ENCODE assay signal across 16 mouse cellular contexts in the genomic region with DNA sequence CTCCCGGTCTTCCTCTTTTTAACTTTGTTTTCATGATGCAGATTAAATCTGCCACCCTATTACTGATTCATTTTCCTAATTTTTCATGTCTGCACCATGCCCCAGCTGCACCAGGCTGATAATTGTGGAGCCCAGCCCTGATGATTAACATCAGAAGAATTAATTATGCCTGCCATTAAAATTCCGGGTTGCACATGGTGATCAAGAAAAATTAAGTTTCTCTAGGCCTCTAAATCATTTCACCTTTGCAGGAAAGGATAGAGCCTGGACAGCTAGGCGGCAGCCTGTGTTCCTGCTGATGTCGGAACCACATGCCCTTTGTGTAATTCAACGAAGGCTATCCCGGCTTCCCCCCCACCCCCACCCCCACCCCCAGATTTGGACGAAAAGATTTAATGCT.
DNase-seq lines count a peak whose midpoint lies in the region; ATAC-seq lines count a peak whose summit lies in the region.
"Had no signal": no experiment of that assay in that cellular context is flagged by ENCODE, and none has a peak within 500 bp of the region (broad histone marks: within the 10 kb centered on the region; RNA-seq: fewer than 3 reads in every experiment).

No protein-coding gene starts in this region.

- H3K27me3 ChIP-seq in midbrain, embryonic 11.5 days (ENCODE audit: control insufficient read depth, insufficient read depth, low read length): no peaks in the 10 kb centered on the region
- H3K27me3 ChIP-seq in midbrain, embryonic 10.5 days (ENCODE audit: low read depth, poor library complexity, severe bottlenecking): no peaks in the 10 kb centered on the region
- no peaks in the 10 kb centered on the region for H3K27me3 ChIP-seq in hindbrain, embryonic 13.5 days
- H3K27me3 ChIP-seq in midbrain, embryonic 14.5 days (ENCODE audit: control insufficient read depth, insufficient read depth, low read length): no peaks in the 10 kb centered on the region
- H3K27me3 ChIP-seq: megakaryocyte, embryonic 14.5 days had no signal

- peak overlapping the region; percentile 7 for H3K27ac ChIP-seq in midbrain, embryonic 11.5 days (ENCODE audit: low read depth, low read length)
- no peak overlapping the region; the same call in 1 of the 2 replicates for H3K27ac ChIP-seq in midbrain, embryonic 10.5 days (replicated peaks)
- H3K27ac ChIP-seq in hindbrain, embryonic 13.5 days: peak overlapping the region; percentile 88
- H3K27ac ChIP-seq in midbrain, embryonic 14.5 days (replicated peaks; ENCODE audit: low read depth, low read length): peak overlapping the region; percentile 86
- H3K27ac ChIP-seq: embryonic facial prominence, embryonic 15.5 days; lung, embryonic 15.5 days had no signal

- no peak overlapping the region for H3K4me2 ChIP-seq in midbrain, embryonic 11.5 days
- H3K4me2 ChIP-seq in hindbrain, embryonic 13.5 days: no peak overlapping the region
- H3K4me2 ChIP-seq in midbrain, embryonic 14.5 days (ENCODE audit: low read length): peak overlapping the region; percentile 25; the same call in 1 of the 2 replicates
- H3K4me2 ChIP-seq: embryonic facial prominence, embryonic 15.5 days; lung, embryonic 15.5 days had no signal

- no peaks in the 10 kb centered on the region for H3K9me3 ChIP-seq in midbrain, embryonic 11.5 days (ENCODE audit: control insufficient read depth, low read length)
- no peaks in the 10 kb centered on the region for H3K9me3 ChIP-seq in midbrain, embryonic 10.5 days (replicated peaks)
- no peaks in the 10 kb centered on the region for H3K9me3 ChIP-seq in hindbrain, embryonic 13.5 days
- H3K9me3 ChIP-seq in midbrain, embryonic 14.5 days (ENCODE audit: control insufficient read depth, low read length): no peaks in the 10 kb centered on the region
- H3K9me3 ChIP-seq: embryonic facial prominence, embryonic 15.5 days; G1E; lung, embryonic 15.5 days; megakaryocyte, embryonic 14.5 days had no signal

- peaks cover 7% of the 10 kb centered on the region; the same call in 1 of the 2 replicates for H3K4me1 ChIP-seq in midbrain, embryonic 11.5 days (ENCODE audit: control insufficient read depth, insufficient read depth, low read length)
- H3K4me1 ChIP-seq in midbrain, embryonic 10.5 days: peaks cover 33% of the 10 kb centered on the region
- peaks cover 34% of the 10 kb centered on the region for H3K4me1 ChIP-seq in hindbrain, embryonic 13.5 days (replicated peaks)
- H3K4me1 ChIP-seq in midbrain, embryonic 14.5 days (ENCODE audit: control insufficient read depth, insufficient read depth, low read length): peaks cover 34% of the 10 kb centered on the region
- H3K4me1 ChIP-seq: lung, embryonic 15.5 days; megakaryocyte, embryonic 14.5 days had no signal

- WGBS in midbrain, embryonic 11.5 days: 51% methylated on average over 7 of the region's 7 CpGs
- 60% methylated on average over 7 of the region's 7 CpGs for WGBS in midbrain, embryonic 10.5 days
- 10% methylated on average over 7 of the region's 7 CpGs for WGBS in hindbrain, embryonic 13.5 days
- WGBS in midbrain, embryonic 14.5 days: 13% methylated on average over 7 of the region's 7 CpGs

- H3K4me3 ChIP-seq in midbrain, embryonic 11.5 days (ENCODE audit: low read depth, low read length): no peak overlapping the region
- H3K4me3 ChIP-seq in midbrain, embryonic 10.5 days: no peak overlapping the region
- no peak overlapping the region for H3K4me3 ChIP-seq in hindbrain, embryonic 13.5 days
- no peak overlapping the region for H3K4me3 ChIP-seq in midbrain, embryonic 14.5 days (replicated peaks; ENCODE audit: low read depth, low read length)
- H3K4me3 ChIP-seq: embryonic facial prominence, embryonic 15.5 days; lung, embryonic 15.5 days; megakaryocyte, embryonic 14.5 days had no signal

- no peaks in the 10 kb centered on the region for H3K36me3 ChIP-seq in midbrain, embryonic 11.5 days (ENCODE audit: control insufficient read depth, insufficient read depth, low read length)
- H3K36me3 ChIP-seq in midbrain, embryonic 10.5 days: no peaks in the 10 kb centered on the region
- no peaks in the 10 kb centered on the region for H3K36me3 ChIP-seq in hindbrain, embryonic 13.5 days
- H3K36me3 ChIP-seq in midbrain, embryonic 14.5 days (ENCODE audit: control insufficient read depth, insufficient read depth, low read length): no peaks in the 10 kb centered on the region
- H3K36me3 ChIP-seq: embryonic facial prominence, embryonic 15.5 days; G1E; lung, embryonic 15.5 days had no signal

- no peak for DNase-seq in midbrain, embryonic 11.5 days (ENCODE audit: low spot score, missing footprints)
- DNase-seq in midbrain, embryonic 10.5 days (ENCODE audit: low spot score): no peak
- peak; percentile 67 for DNase-seq in midbrain, embryonic 14.5 days
- DNase-seq in adrenal gland, postnatal 10 days: no peak
- DNase-seq in retina, embryonic 14.5 days (ENCODE audit: low spot score): no peak
- no peak for DNase-seq in adrenal gland, postnatal 14 days
- no peak for DNase-seq in frontal cortex, postnatal 36 days (ENCODE audit: low spot score in 2 of 2)
- DNase-seq: adrenal gland, postnatal 25 days; cerebellum, postnatal 25 days; heart, adult 18-20 months; kidney, adult 11 months had no signal

- no peak overlapping the region for H3K9ac ChIP-seq in midbrain, embryonic 11.5 days (ENCODE audit: low read length)
- H3K9ac ChIP-seq in hindbrain, embryonic 13.5 days: 0 out of 2 replicates have a peak overlapping the region, but pooled peaks have one; percentile 24
- H3K9ac ChIP-seq in midbrain, embryonic 14.5 days (replicated peaks; ENCODE audit: low read length): peak overlapping the region; percentile 16; the same call in 1 of the 2 replicates
- H3K9ac ChIP-seq: embryonic facial prominence, embryonic 15.5 days; lung, embryonic 15.5 days had no signal

- ATAC-seq in midbrain, embryonic 11.5 days (ENCODE audit: low FRiP score): peak; percentile 61
- ATAC-seq in hindbrain, embryonic 13.5 days (ENCODE audit: low FRiP score): peak; percentile 50; the same call in 1 of the 2 replicates
- peak; percentile 59; the same call in 1 of the 2 replicates for ATAC-seq in midbrain, embryonic 14.5 days (ENCODE audit: low FRiP score, low TSS enrichment)
